Mouse (Mus musculus) kidney, adult 2 months (tissue): Measurements from ENCODE around the gene Svbp.
A peak's percentile ranks its signal among the peaks of the same experiment; 100 is the strongest.

ENCODE experiments used
- CTCF ChIP-seq: fragments of 200-500 bp; conservative IDR thresholded peaks from 2 replicates; pipeline ENCODE4 v1.5.1; 2011; ENCODE audit warnings: low read depth, mild to moderate bottlenecking, control low read depth, low read length, moderate library complexity, mixed read lengths; ENCODE audit not compliant: insufficient read depth, insufficient read length
- POLR2A ChIP-seq: fragments of 200-500 bp; IDR thresholded peaks from one replicate; pipeline ENCODE4 v1.6.1; 2011; ENCODE audit warnings: low read depth, low read length, control low read depth

DNA sequence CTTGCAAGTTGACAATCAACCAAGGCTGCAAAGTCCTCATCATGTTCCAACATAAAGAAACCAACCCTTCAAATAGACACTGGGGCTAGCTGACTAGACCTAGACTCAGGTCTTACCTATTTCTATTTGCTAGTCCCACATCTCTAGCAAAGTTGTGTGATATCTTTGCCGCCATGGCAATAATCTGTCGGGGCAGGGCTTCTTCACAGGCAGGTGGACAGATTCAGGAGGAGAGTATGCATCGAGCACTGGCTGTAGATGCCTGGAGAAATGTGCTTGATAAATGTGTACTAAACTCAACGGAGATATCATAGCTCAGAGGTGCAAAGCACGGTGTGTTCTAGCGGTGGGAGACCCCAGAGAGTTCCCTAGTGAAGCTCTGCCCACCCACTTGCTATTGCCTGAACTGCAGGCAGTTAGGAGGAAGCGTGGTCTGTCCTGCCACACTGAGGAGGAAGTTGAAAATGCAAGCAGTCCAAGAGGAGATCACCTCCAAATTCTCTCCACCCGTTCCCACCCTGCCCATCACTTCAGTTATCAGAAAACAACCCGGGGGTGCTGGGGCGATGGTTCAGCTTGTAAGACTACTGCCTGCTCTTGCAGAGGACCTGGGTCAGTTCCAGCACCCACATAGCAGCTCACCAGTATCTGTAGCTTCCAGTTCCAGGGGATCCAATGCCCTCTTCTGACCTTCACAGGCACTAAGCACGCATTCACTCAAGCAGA lies 6.9 kb upstream of the Svbp start:
- TF ChIP-seq POLR2A, result no peak
- peak; percentile 44 for TF ChIP-seq CTCF
